ENCODE assay signal across 12 mouse cellular contexts in the genomic region with DNA sequence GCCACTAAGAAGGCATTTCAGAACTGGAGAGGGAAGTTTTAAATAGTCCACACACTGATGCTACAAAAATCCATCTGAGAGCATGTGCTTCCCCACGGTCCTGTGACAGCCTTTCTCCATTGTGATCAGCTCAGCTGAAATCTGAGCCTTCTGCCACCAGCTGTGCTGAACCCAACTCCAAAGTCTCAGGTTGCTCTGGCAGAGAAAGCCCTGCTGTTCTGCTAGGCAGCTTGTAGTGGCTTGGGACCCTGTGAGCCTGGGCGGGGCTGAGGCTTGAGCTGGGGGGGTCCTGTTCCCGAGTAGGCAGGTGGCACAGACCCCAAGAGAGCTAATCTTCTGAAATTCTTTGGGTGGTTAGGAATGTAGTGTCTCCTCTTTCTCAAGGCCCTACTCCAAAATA.
DNase-seq lines count a peak whose midpoint lies in the region; ATAC-seq lines count a peak whose summit lies in the region.
"Had no signal": no experiment of that assay in that cellular context is flagged by ENCODE, and none has a peak within 500 bp of the region (broad histone marks: within the 10 kb centered on the region; RNA-seq: fewer than 3 reads in every experiment).

No protein-coding gene starts in this region.

- H3K27ac ChIP-seq in heart, embryonic 10.5 days, result peak overlapping the region; percentile 87
- H3K27ac ChIP-seq in lung, embryonic 16.5 days (ENCODE audit: low read length), result no peak overlapping the region
- no peak overlapping the region for H3K27ac ChIP-seq in embryonic facial prominence, embryonic 14.5 days (replicated peaks; ENCODE audit: low read depth, low read length)
- no peak overlapping the region for H3K27ac ChIP-seq in neural tube, embryonic 12.5 days

- ATAC-seq in lung, embryonic 16.5 days (ENCODE audit: low read depth), result 0 out of 2 replicates have a peak, but pooled peaks have one; percentile 34
- peak; percentile 97 for ATAC-seq in embryonic facial prominence, embryonic 14.5 days (ENCODE audit: low read depth)
- peak; percentile 37; the same call in 1 of the 2 replicates for ATAC-seq in neural tube, embryonic 12.5 days (ENCODE audit: low FRiP score, low read depth)
- ATAC-seq: CD4-positive, CD25-positive, alpha-beta regulatory T cell, adult 4 months had no signal

- H3K27me3 ChIP-seq in heart, embryonic 10.5 days (ENCODE audit: insufficient read depth, poor library complexity, severe bottlenecking), result no peaks in the 10 kb centered on the region
- no peaks in the 10 kb centered on the region for H3K27me3 ChIP-seq in lung, embryonic 16.5 days (ENCODE audit: control insufficient read depth, insufficient read depth, low read depth, low read length)
- no peaks in the 10 kb centered on the region for H3K27me3 ChIP-seq in embryonic facial prominence, embryonic 14.5 days (replicated peaks; ENCODE audit: control insufficient read depth, insufficient read depth, low read length)
- H3K27me3 ChIP-seq in neural tube, embryonic 12.5 days (replicated peaks), result no peaks in the 10 kb centered on the region

- 5% methylated on average over 3 of the region's 3 CpGs for WGBS in heart, embryonic 10.5 days
- 9% methylated on average over 3 of the region's 3 CpGs for WGBS in lung, embryonic 16.5 days
- 6% methylated on average over 3 of the region's 3 CpGs for WGBS in embryonic facial prominence, embryonic 14.5 days
- 5% methylated on average over 3 of the region's 3 CpGs for WGBS in neural tube, embryonic 12.5 days

- no peaks in the 10 kb centered on the region for H3K36me3 ChIP-seq in heart, embryonic 10.5 days
- H3K36me3 ChIP-seq in lung, embryonic 16.5 days (ENCODE audit: control insufficient read depth, insufficient read depth, low read length), result no peaks in the 10 kb centered on the region
- H3K36me3 ChIP-seq in embryonic facial prominence, embryonic 14.5 days (ENCODE audit: control insufficient read depth, insufficient read depth, low read length), result no peaks in the 10 kb centered on the region
- H3K36me3 ChIP-seq in neural tube, embryonic 12.5 days, result no peaks in the 10 kb centered on the region

- H3K4me3 ChIP-seq in heart, embryonic 10.5 days, result no peak overlapping the region
- H3K4me3 ChIP-seq in lung, embryonic 16.5 days (ENCODE audit: low read length), result no peak overlapping the region
- no peak overlapping the region for H3K4me3 ChIP-seq in embryonic facial prominence, embryonic 14.5 days (ENCODE audit: low read depth, low read length)
- H3K4me3 ChIP-seq in neural tube, embryonic 12.5 days, result no peak overlapping the region

- H3K4me2 ChIP-seq in lung, embryonic 16.5 days (ENCODE audit: low read depth, low read length), result no peak overlapping the region
- H3K4me2 ChIP-seq in embryonic facial prominence, embryonic 14.5 days (ENCODE audit: low read depth, low read length), result no peak overlapping the region
- H3K4me2 ChIP-seq in neural tube, embryonic 12.5 days (replicated peaks), result no peak overlapping the region
- H3K4me2 ChIP-seq: liver, embryonic 11.5 days had no signal

- peaks cover 31% of the 10 kb centered on the region for H3K4me1 ChIP-seq in heart, embryonic 10.5 days
- H3K4me1 ChIP-seq in lung, embryonic 16.5 days (replicated peaks; ENCODE audit: control insufficient read depth, insufficient read depth, low read length), result no peaks in the 10 kb centered on the region
- peaks cover 10% of the 10 kb centered on the region for H3K4me1 ChIP-seq in embryonic facial prominence, embryonic 14.5 days (ENCODE audit: control insufficient read depth, insufficient read depth, low read length)
- peaks cover 3% of the 10 kb centered on the region; the same call in 1 of the 2 replicates for H3K4me1 ChIP-seq in neural tube, embryonic 12.5 days

- H3K9ac ChIP-seq in lung, embryonic 16.5 days (ENCODE audit: low read length), result no peak overlapping the region
- no peak overlapping the region for H3K9ac ChIP-seq in embryonic facial prominence, embryonic 14.5 days (ENCODE audit: low read depth, low read length)
- H3K9ac ChIP-seq in neural tube, embryonic 12.5 days, result no peak overlapping the region

- no peak for DNase-seq in heart, embryonic 10.5 days (ENCODE audit: low spot score)
- DNase-seq in heart, adult 8-10 months (ENCODE audit: low spot score), result no peak
- DNase-seq in lung, adult 18-20 months, result no peak
- peak; percentile 88 for DNase-seq in embryonic facial prominence, embryonic 14.5 days (ENCODE audit: low spot score)
- no peak for DNase-seq in left cerebral cortex, adult 8-10 months (ENCODE audit: low spot score in 2 of 2)
- DNase-seq in lung, postnatal 25 days (ENCODE audit: low spot score), result no peak
- DNase-seq: cerebellum, adult 9-10 months; gastrocnemius, postnatal 25 days had no signal

- no peaks in the 10 kb centered on the region for H3K9me3 ChIP-seq in heart, embryonic 10.5 days
- no peaks in the 10 kb centered on the region for H3K9me3 ChIP-seq in lung, embryonic 16.5 days (ENCODE audit: control insufficient read depth, low read length)
- H3K9me3 ChIP-seq in embryonic facial prominence, embryonic 14.5 days (ENCODE audit: control insufficient read depth, low read length), result no peaks in the 10 kb centered on the region
- no peaks in the 10 kb centered on the region for H3K9me3 ChIP-seq in neural tube, embryonic 12.5 days

Comparison
In these comparisons a context has a peak if more than half of its experiments do, and no peak if none do; other contexts are left out.
1. ATAC-seq: peak in every context shown above with its lines; median percentile 97 in embryonic facial prominence, embryonic 14.5 days; 37 in neural tube, embryonic 12.5 days; 34 in lung, embryonic 16.5 days.